Mouse (Mus musculus) heart, embryonic 15.5 days (tissue): ENCODE measurements at regions not wholly inside any gene's neighbourhood (a gene's known extent, or its start where the extent isn't known, plus 50 kb on each side); places are given as distances from the start of the nearest gene placed in this dataset.

Source experiments
- ATAC-seq: fragments of 200-750 bp; cut with Nextera tagmentation; replicated peaks from 2 replicates; pipeline ENCODE4 v1.8.0; 2017; ENCODE audit warnings: low read depth, moderate TSS enrichment; ENCODE audit not compliant: insufficient number of reproducible peaks, insufficient read depth, low FRiP score
- H3K27ac ChIP-seq: fragments of 300-500 bp; sonication (generic); 2 replicates; pipeline ENCODE4 v1.5.1; 2015; ENCODE audit warnings: mild to moderate bottlenecking, inconsistent platforms
- H3K27me3 ChIP-seq: fragments of 300-500 bp; sonication (generic); 2 replicates; pipeline ENCODE4 v1.6.1; 2015; ENCODE audit warnings: inconsistent platforms
- H3K36me3 ChIP-seq: fragments of 300-500 bp; sonication (generic); 2 replicates; pipeline ENCODE4 v1.6.1; 2015; ENCODE audit warnings: mild to moderate bottlenecking, inconsistent platforms
- H3K4me1 ChIP-seq: fragments of 300-500 bp; sonication (generic); replicated peaks from 2 replicates; pipeline ENCODE4 v1.6.1; 2015; ENCODE audit warnings: inconsistent platforms
- H3K4me2 ChIP-seq: fragments of 300-500 bp; sonication (generic); 2 replicates; pipeline ENCODE4 v1.6.1; 2015; ENCODE audit warnings: inconsistent platforms, mild to moderate bottlenecking, moderate library complexity
- H3K4me3 ChIP-seq: fragments of 300-500 bp; sonication (generic); 2 replicates; pipeline ENCODE4 v1.5.1; 2015; ENCODE audit warnings: mild to moderate bottlenecking, inconsistent platforms
- H3K9ac ChIP-seq: fragments of 300-500 bp; sonication (generic); 2 replicates; pipeline ENCODE4 v1.6.1; 2015; ENCODE audit warnings: mild to moderate bottlenecking, inconsistent platforms
- H3K9me3 ChIP-seq: fragments of 300-500 bp; sonication (generic); replicated peaks from 2 replicates; pipeline ENCODE4 v1.6.1; 2016; ENCODE audit warnings: inconsistent platforms
- WGBS: fragments of 180-500 bp; shearing (Covaris S2); methylation state at CpG from one replicate; pipeline ENCODE4 v1.1.7; 2015; ENCODE audit warnings: mixed read lengths; 5-methylcytosine and 5-hydroxymethylcytosine counted together

GRCm38 (mm10) chr1:51678290-51678928, 200.2 kb upstream of the Nabp1 start:
- 67% methylated on average over 6 of the region's 6 CpGs for WGBS
- Histone ChIP-seq H3K27ac (no peak overlapping the region), H3K27me3 (no peaks in the 10 kb centered on the region), H3K9me3 (no peaks in the 10 kb centered on the region), H3K4me3 (no peak overlapping the region), H3K4me2 (no peak overlapping the region), H3K9ac (no peak overlapping the region), H3K4me1 (no peaks in the 10 kb centered on the region), H3K36me3 (no peaks in the 10 kb centered on the region)
- ATAC-seq: no peak

GRCm38 (mm10) chr1:51677802-51678201, 199.6 kb upstream of the Nabp1 start:
- no peak overlapping the region for H3K9ac ChIP-seq
- H3K4me2 ChIP-seq: no peak overlapping the region
- ATAC-seq: no peak
- H3K4me1 ChIP-seq: no peaks in the 10 kb centered on the region
- H3K4me3 ChIP-seq: no peak overlapping the region
- H3K36me3 ChIP-seq: no peaks in the 10 kb centered on the region
- H3K9me3 ChIP-seq: no peaks in the 10 kb centered on the region
- 60% methylated on average over 5 of the region's 5 CpGs for WGBS
- no peak overlapping the region for H3K27ac ChIP-seq
- H3K27me3 ChIP-seq: no peaks in the 10 kb centered on the region

DNA sequence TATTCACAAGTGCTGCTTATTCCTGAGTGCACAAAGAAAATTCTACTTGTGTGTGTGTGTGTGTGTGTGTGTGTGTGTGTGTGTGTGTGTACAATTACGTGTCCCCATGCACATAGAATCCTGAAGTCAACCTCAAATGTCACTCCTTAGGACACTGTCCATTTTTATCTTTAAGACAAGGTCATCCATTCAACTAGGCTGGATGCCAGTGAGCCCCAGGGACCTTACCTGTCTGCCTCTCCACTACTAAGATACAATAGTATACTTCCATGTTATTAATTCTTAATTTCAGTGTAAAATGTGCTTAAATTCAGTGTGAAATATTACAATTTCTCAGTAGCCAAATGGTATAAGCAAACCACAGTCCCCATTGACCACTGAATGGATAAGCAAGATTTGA, 193.5 kb upstream of the Nabp1 start:
- H3K27me3 ChIP-seq: no peaks in the 10 kb centered on the region
- ATAC-seq: no peak
- H3K4me1 ChIP-seq: peaks cover 4% of the 10 kb centered on the region
- H3K27ac ChIP-seq: no peak overlapping the region
- 58% methylated on average over 1 of the region's 1 CpGs for WGBS
- H3K4me2 ChIP-seq: no peak overlapping the region
- H3K4me3 ChIP-seq: no peak overlapping the region
- no peaks in the 10 kb centered on the region for H3K36me3 ChIP-seq
- no peak overlapping the region for H3K9ac ChIP-seq
- no peaks in the 10 kb centered on the region for H3K9me3 ChIP-seq

GRCm38 (mm10) chr1:51671287-51671686, 193.1 kb upstream of the Nabp1 start:
- no peaks in the 10 kb centered on the region for H3K9me3 ChIP-seq
- no peak overlapping the region for H3K4me2 ChIP-seq
- H3K36me3 ChIP-seq: no peaks in the 10 kb centered on the region
- no peak overlapping the region for H3K9ac ChIP-seq
- no peak overlapping the region for H3K4me3 ChIP-seq
- WGBS: 48% methylated on average over 3 of the region's 3 CpGs
- peak; percentile 39 for ATAC-seq
- peaks cover 4% of the 10 kb centered on the region for H3K4me1 ChIP-seq
- H3K27ac ChIP-seq: no peak overlapping the region
- H3K27me3 ChIP-seq: no peaks in the 10 kb centered on the region

GRCm38 (mm10) chr1:51670009-51670408, 191.8 kb upstream of the Nabp1 start:
- H3K9me3 ChIP-seq: no peaks in the 10 kb centered on the region
- 60% methylated on average over 3 of the region's 3 CpGs for WGBS
- peaks cover 4% of the 10 kb centered on the region for H3K4me1 ChIP-seq
- H3K36me3 ChIP-seq: no peaks in the 10 kb centered on the region
- ATAC-seq: no peak
- no peak overlapping the region for H3K9ac ChIP-seq
- no peaks in the 10 kb centered on the region for H3K27me3 ChIP-seq
- no peak overlapping the region for H3K4me3 ChIP-seq
- H3K4me2 ChIP-seq: no peak overlapping the region
- no peak overlapping the region for H3K27ac ChIP-seq

- H3K9ac ChIP-seq: no peak overlapping the region
- no peaks in the 10 kb centered on the region for H3K9me3 ChIP-seq
- no peak overlapping the region for H3K4me3 ChIP-seq
- no peak overlapping the region for H3K27ac ChIP-seq
- no peak for ATAC-seq
- no peaks in the 10 kb centered on the region for H3K27me3 ChIP-seq
- no peaks in the 10 kb centered on the region for H3K36me3 ChIP-seq
- H3K4me2 ChIP-seq: no peak overlapping the region
- H3K4me1 ChIP-seq: peaks cover 4% of the 10 kb centered on the region
Observed at GRCm38 (mm10) chr1:51668881-51669280, 190.7 kb upstream of the Nabp1 start.

- 92% methylated on average over 1 of the region's 1 CpGs for WGBS
- Histone ChIP-seq H3K27ac (no peak overlapping the region), H3K27me3 (no peaks in the 10 kb centered on the region), H3K9me3 (no peaks in the 10 kb centered on the region), H3K4me2 (no peak overlapping the region), H3K4me1 (no peaks in the 10 kb centered on the region), H3K9ac (no peak overlapping the region), H3K36me3 (no peaks in the 10 kb centered on the region), H3K4me3 (no peak overlapping the region)
- no peak for ATAC-seq
Observed at GRCm38 (mm10) chr1:51660531-51660930, 182.3 kb upstream of the Nabp1 start.

GRCm38 (mm10) chr1:51657203-51657602, 179.0 kb upstream of the Nabp1 start:
- Histone ChIP-seq H3K9ac (no peak overlapping the region), H3K27me3 (no peaks in the 10 kb centered on the region), H3K36me3 (no peaks in the 10 kb centered on the region), H3K4me1 (no peaks in the 10 kb centered on the region), H3K27ac (no peak overlapping the region), H3K4me2 (no peak overlapping the region), H3K9me3 (no peaks in the 10 kb centered on the region), H3K4me3 (no peak overlapping the region)
- WGBS: 57% methylated on average over 4 of the region's 4 CpGs
- no peak for ATAC-seq

- no peaks in the 10 kb centered on the region for H3K36me3 ChIP-seq
- no peaks in the 10 kb centered on the region for H3K27me3 ChIP-seq
- no peak for ATAC-seq
- WGBS: 35% methylated on average over 3 of the region's 3 CpGs
- H3K4me2 ChIP-seq: no peak overlapping the region
- H3K4me3 ChIP-seq: no peak overlapping the region
- H3K9ac ChIP-seq: no peak overlapping the region
- H3K9me3 ChIP-seq: no peaks in the 10 kb centered on the region
- no peaks in the 10 kb centered on the region for H3K4me1 ChIP-seq
- no peak overlapping the region for H3K27ac ChIP-seq
Observed at GRCm38 (mm10) chr1:51650653-51650995, 172.4 kb upstream of the Nabp1 start.

- no peak for ATAC-seq
- H3K27me3 ChIP-seq: no peaks in the 10 kb centered on the region
- H3K36me3 ChIP-seq: no peaks in the 10 kb centered on the region
- no peak overlapping the region for H3K4me3 ChIP-seq
- H3K9ac ChIP-seq: no peak overlapping the region
- H3K9me3 ChIP-seq: no peaks in the 10 kb centered on the region
- no peak overlapping the region for H3K27ac ChIP-seq
- no peaks in the 10 kb centered on the region for H3K4me1 ChIP-seq
- no peak overlapping the region for H3K4me2 ChIP-seq
- 56% methylated on average over 4 of the region's 4 CpGs for WGBS
Observed at GRCm38 (mm10) chr1:51649963-51650652, 171.9 kb upstream of the Nabp1 start.

- no peak overlapping the region for H3K4me2 ChIP-seq
- no peak overlapping the region for H3K9ac ChIP-seq
- WGBS: 67% methylated on average over 2 of the region's 2 CpGs
- no peaks in the 10 kb centered on the region for H3K27me3 ChIP-seq
- no peaks in the 10 kb centered on the region for H3K4me1 ChIP-seq
- no peak for ATAC-seq
- H3K4me3 ChIP-seq: no peak overlapping the region
- no peaks in the 10 kb centered on the region for H3K9me3 ChIP-seq
- no peak overlapping the region for H3K27ac ChIP-seq
- H3K36me3 ChIP-seq: no peaks in the 10 kb centered on the region
Observed at GRCm38 (mm10) chr1:51647955-51648354, 169.7 kb upstream of the Nabp1 start.

DNA sequence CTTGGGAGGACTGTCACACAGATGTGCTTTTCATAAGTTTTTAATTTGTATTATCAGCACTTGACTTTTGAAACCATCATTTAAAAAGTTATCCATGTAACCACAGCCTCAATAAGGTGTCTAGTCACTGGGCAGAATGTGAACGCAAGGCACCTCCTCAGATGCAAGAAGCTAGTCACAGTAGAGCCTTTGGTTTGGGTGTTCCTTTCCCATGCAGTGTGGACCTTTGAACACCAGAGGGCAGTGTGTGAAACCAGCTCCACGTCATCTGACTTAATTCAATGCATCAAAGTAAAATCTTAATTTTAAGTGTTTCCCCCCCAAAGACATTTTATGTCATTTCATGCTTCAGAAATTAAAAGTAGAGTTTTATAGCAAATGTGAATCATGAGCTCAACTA, 166.2 kb upstream of the Nabp1 start:
- Histone ChIP-seq H3K27me3 (no peaks in the 10 kb centered on the region), H3K27ac (no peak overlapping the region), H3K4me3 (no peak overlapping the region), H3K4me2 (no peak overlapping the region), H3K9me3 (no peaks in the 10 kb centered on the region), H3K4me1 (no peaks in the 10 kb centered on the region), H3K9ac (no peak overlapping the region), H3K36me3 (no peaks in the 10 kb centered on the region)
- 25% methylated on average over 2 of the region's 2 CpGs for WGBS
- no peak for ATAC-seq
